Mouse (Mus musculus) intestine, postnatal 0 days (tissue): ENCODE results near the gene Odf2. TPM values are rescaled to one million over a fixed set of nuclear protein-coding genes. Genes with fewer than 3 reads are reported as not detected.

Source experiments
- ATAC-seq: fragments of 200-750 bp; cut with Nextera tagmentation; 2 replicates; pipeline ENCODE4 v1.8.0; 2017; ENCODE audit warnings: mild to moderate bottlenecking, moderate TSS enrichment, moderate library complexity
- H3K27ac ChIP-seq: fragments of 300-500 bp; sonication (generic); 2 replicates; pipeline ENCODE4 v1.5.1; 2014; ENCODE audit warnings: mild to moderate bottlenecking, low read depth, low read length, moderate library complexity
- H3K27me3 ChIP-seq: fragments of 300-500 bp; sonication (generic); replicated peaks from 2 replicates; pipeline ENCODE4 v1.6.1; 2014; ENCODE audit warnings: low read length, mixed read lengths; ENCODE audit not compliant: control insufficient read depth, insufficient read depth
- H3K36me3 ChIP-seq: fragments of 300-500 bp; sonication (generic); 2 replicates; pipeline ENCODE4 v1.6.1; 2014; ENCODE audit warnings: mild to moderate bottlenecking, moderate library complexity; ENCODE audit not compliant: control insufficient read depth, insufficient read depth
- H3K4me1 ChIP-seq: fragments of 300-500 bp; sonication (generic); replicated peaks from 2 replicates; pipeline ENCODE4 v1.6.1; 2014; ENCODE audit warnings: antibody characterized with exemption, low read length, mixed read lengths; ENCODE audit not compliant: control insufficient read depth, insufficient read depth
- H3K4me2 ChIP-seq: fragments of 300-500 bp; sonication (generic); replicated peaks from 2 replicates; pipeline ENCODE4 v1.6.1; 2014; ENCODE audit warnings: low read depth, mild to moderate bottlenecking, moderate library complexity
- H3K4me3 ChIP-seq: fragments of 300-500 bp; sonication (generic); 2 replicates; pipeline ENCODE4 v1.5.1; 2014; ENCODE audit warnings: low read depth, low read length
- H3K9ac ChIP-seq: fragments of 300-500 bp; sonication (generic); 2 replicates; pipeline ENCODE4 v1.6.1; 2014; ENCODE audit warnings: mild to moderate bottlenecking, low read depth, low read length
- H3K9me3 ChIP-seq: fragments of 300-500 bp; sonication (generic); 2 replicates; pipeline ENCODE4 v1.6.1; 2016; ENCODE audit warnings: mixed run types; ENCODE audit not compliant: control insufficient read depth
- CTCF ChIP-seq: sonication (generic); IDR thresholded peaks from 2 replicates; pipeline ENCODE4 v1.5.1; 2016; ENCODE audit warnings: low read depth, mild to moderate bottlenecking, control low read depth, antibody characterized with exemption, moderate library complexity
- WGBS: fragments of 180-500 bp; shearing (Covaris S2); extraction: QIAGEN DNeasy Blood & Tissue Kit; methylation state at CpG from one replicate; pipeline ENCODE4 v1.1.7; 2014; 5-methylcytosine and 5-hydroxymethylcytosine counted together
- polyA plus RNA-seq: library from polyadenylated mRNA; unstranded; fragments of >200 nt; fragmentation: Nextera tagmentation; extraction: Ambion mirVana; gene quantifications from 2 replicates; pipeline ENCODE4 v1.2.1, GENCODE M21; 2015

The Odf2 gene
- polyA plus RNA-seq, 1 experiment from 2014 or later = 17.0 TPM

GRCm38 (mm10) chr2:29868949-29869645, 19.9 kb upstream of the Odf2 start, which contains the start of gene Cercam:
Cercam (plus strand) TSS chr2:29869164.
- Histone ChIP-seq H3K9ac (peak within 1 kb of the TSS; percentile 43), H3K4me3 (peak within 1 kb of the TSS; percentile 55), H3K9me3 (no peaks in the 10 kb centered on the region), H3K4me2 (peak within 1 kb of the TSS; percentile 95), H3K27ac (peak within 1 kb of the TSS; percentile 24), H3K36me3 (no peaks in the 10 kb centered on the region), H3K27me3 (no peaks in the 10 kb centered on the region), H3K4me1 (no peaks in the 10 kb centered on the region; the same call in 1 of the 2 replicates)
- peak; percentile 98 for TF ChIP-seq CTCF
- ATAC-seq = peak; percentile 85
- under 1% methylated on average over 44 of the region's 44 CpGs for WGBS

- Histone ChIP-seq H3K4me3 (peak overlapping the region; percentile 55), H3K4me1 (no peaks in the 10 kb centered on the region; the same call in 1 of the 2 replicates), H3K27me3 (no peaks in the 10 kb centered on the region), H3K36me3 (no peaks in the 10 kb centered on the region), H3K4me2 (peak overlapping the region; percentile 95), H3K27ac (peak overlapping the region; percentile 24; the same call in 1 of the 2 replicates), H3K9ac (peak overlapping the region; percentile 43; the same call in 1 of the 2 replicates), H3K9me3 (no peaks in the 10 kb centered on the region)
- ATAC-seq = peak; percentile 22; the same call in 1 of the 2 replicates
- TF ChIP-seq CTCF = no peak
- 8% methylated on average over 17 of the region's 17 CpGs for WGBS
Observed at GRCm38 (mm10) chr2:29869646-29870451, 19.2 kb upstream of the Odf2 start.

GRCm38 (mm10) chr2:29872581-29873295, 16.3 kb upstream of the Odf2 start:
- Histone ChIP-seq H3K27ac (no peak overlapping the region), H3K4me1 (no peaks in the 10 kb centered on the region; the same call in 1 of the 2 replicates), H3K4me3 (no peak overlapping the region), H3K36me3 (peaks cover 7% of the 10 kb centered on the region; the same call in 1 of the 2 replicates), H3K9me3 (no peaks in the 10 kb centered on the region), H3K9ac (no peak overlapping the region), H3K4me2 (no peak overlapping the region), H3K27me3 (no peaks in the 10 kb centered on the region)
- no peak for ATAC-seq
- no peak for TF ChIP-seq CTCF
- 93% methylated on average over 10 of the region's 10 CpGs for WGBS

- Histone ChIP-seq H3K36me3 (peaks cover 7% of the 10 kb centered on the region; the same call in 1 of the 2 replicates), H3K4me1 (no peaks in the 10 kb centered on the region; the same call in 1 of the 2 replicates), H3K4me2 (no peak overlapping the region), H3K4me3 (no peak overlapping the region), H3K9me3 (no peaks in the 10 kb centered on the region), H3K27ac (no peak overlapping the region), H3K9ac (no peak overlapping the region), H3K27me3 (no peaks in the 10 kb centered on the region)
- TF ChIP-seq CTCF = no peak
- no peak for ATAC-seq
- WGBS = 90% methylated on average over 4 of the region's 4 CpGs
Observed at GRCm38 (mm10) chr2:29873801-29874200, 15.2 kb upstream of the Odf2 start.

- Histone ChIP-seq H3K9me3 (no peaks in the 10 kb centered on the region), H3K27me3 (no peaks in the 10 kb centered on the region), H3K4me2 (no peak overlapping the region), H3K4me1 (no peaks in the 10 kb centered on the region), H3K36me3 (peaks cover 7% of the 10 kb centered on the region; the same call in 1 of the 2 replicates), H3K27ac (no peak overlapping the region), H3K4me3 (no peak overlapping the region), H3K9ac (no peak overlapping the region)
- 85% methylated on average over 4 of the region's 4 CpGs for WGBS
- no peak for TF ChIP-seq CTCF
- no peak for ATAC-seq
Observed at GRCm38 (mm10) chr2:29878061-29878460, 11.0 kb upstream of the Odf2 start.
